Mouse (Mus musculus): ENCODE data around the gene Mpo. TPM values are rescaled to one million over a fixed set of nuclear protein-coding genes. Genes with fewer than 3 reads are reported as not detected.

Mpo gene
- polyA plus RNA-seq (2012; rRNA removed) = 142 and 163 TPM in 2 replicates
- 301 and 360 TPM in 2 replicates for polyA plus RNA-seq (2014; fragmentation: Nextera tagmentation; extraction: Ambion mirVana)

GRCm38 (mm10) chr11:87793460-87793859, at the start of gene Mpo:
Mpo (plus strand) TSS chr11:87793581.
- Histone ChIP-seq H3K4me3 (ENCODE audit: insufficient read depth in 1 of 2, low read depth in 2 of 2, low read length in 2 of 2) (peak within 1 kb of the TSS in 1 of 2 experiments; percentile 40; a peak in 1 of 4 replicates), H3K9me3 (ENCODE audit: control insufficient read depth, low read length) (no peaks in the 10 kb centered on the region), H3K27ac (no peak within 1 kb of the TSS), H3K4me1 (replicated peaks; ENCODE audit: control insufficient read depth in 2 of 2, insufficient read depth in 2 of 2, low read length in 1 of 2) (peaks cover 0 to 2% of the 10 kb centered on the region in 2 experiments; a peak in 1 of 4 replicates), H3K27me3 (ENCODE audit: control insufficient read depth, insufficient read depth, low read length) (no peaks in the 10 kb centered on the region), H3K9ac (replicated peaks) (no peak within 1 kb of the TSS), H3K36me3 (replicated peaks; ENCODE audit: control insufficient read depth, insufficient read depth, low read depth) (no peaks in the 10 kb centered on the region), H3K4me2 (ENCODE audit: low read depth) (no peak within 1 kb of the TSS)
- 10% methylated on average over 3 of the region's 3 CpGs for WGBS (ENCODE audit: insufficient replicate concordance)
- TF ChIP-seq EP300 (IDR thresholded peaks at IDR 0.05; ENCODE audit: low read depth) (peak; percentile 38), CTCF (IDR thresholded peaks at IDR 0.05; ENCODE audit: low read depth) (no peak)
- DNase-seq (ENCODE audit: low read depth in 3 of 3, low spot score in 3 of 3) = no peak
- ATAC-seq (ENCODE audit: insufficient read depth) = no peak

GRCm38 (mm10) chr11:87743691-87744090, 49.7 kb upstream of the Mpo start:
- DNase-seq (ENCODE audit: low read depth in 3 of 3, low spot score in 3 of 3) = no peak
- H3K9ac ChIP-seq (replicated peaks) = no peak overlapping the region
- no peak overlapping the region for H3K27ac ChIP-seq
- no peaks in the 10 kb centered on the region for H3K27me3 ChIP-seq (ENCODE audit: control insufficient read depth, insufficient read depth, low read length)
- peaks cover 61% of the 10 kb centered on the region for H3K36me3 ChIP-seq (replicated peaks; ENCODE audit: control insufficient read depth, insufficient read depth, low read depth)
- H3K4me2 ChIP-seq (ENCODE audit: low read depth) = no peak overlapping the region
- TF ChIP-seq EP300 (IDR thresholded peaks at IDR 0.05; ENCODE audit: low read depth) (no peak), CTCF (IDR thresholded peaks at IDR 0.05; ENCODE audit: low read depth) (no peak)
- WGBS (ENCODE audit: insufficient replicate concordance) = 87% methylated on average over 3 of the region's 3 CpGs
- H3K4me3 ChIP-seq (ENCODE audit: insufficient read depth in 1 of 2, low read depth in 2 of 2, low read length in 2 of 2) = no peak overlapping the region
- H3K9me3 ChIP-seq (ENCODE audit: control insufficient read depth, low read length) = no peaks in the 10 kb centered on the region
- no peak for ATAC-seq (ENCODE audit: insufficient read depth)
- peaks cover 7 to 10% of the 10 kb centered on the region in 2 experiments; a peak in 3 of 4 replicates for H3K4me1 ChIP-seq (replicated peaks; ENCODE audit: control insufficient read depth in 2 of 2, insufficient read depth in 2 of 2, low read length in 1 of 2)

- Histone ChIP-seq H3K4me1 (replicated peaks; ENCODE audit: control insufficient read depth in 2 of 2, insufficient read depth in 2 of 2, low read length in 1 of 2) (peaks cover 17 to 22% of the 10 kb centered on the region in 2 experiments), H3K4me3 (ENCODE audit: insufficient read depth in 1 of 2, low read depth in 2 of 2, low read length in 2 of 2) (no peak overlapping the region), H3K27me3 (ENCODE audit: control insufficient read depth, insufficient read depth, low read length) (no peaks in the 10 kb centered on the region), H3K9me3 (ENCODE audit: control insufficient read depth, low read length) (no peaks in the 10 kb centered on the region), H3K36me3 (replicated peaks; ENCODE audit: control insufficient read depth, insufficient read depth, low read depth) (peaks cover 53% of the 10 kb centered on the region), H3K27ac (no peak overlapping the region; the same call in 1 of the 2 replicates), H3K4me2 (ENCODE audit: low read depth) (no peak overlapping the region), H3K9ac (replicated peaks) (no peak overlapping the region)
- ATAC-seq (ENCODE audit: insufficient read depth) (no peak), DNase-seq (ENCODE audit: low read depth in 3 of 3, low spot score in 3 of 3) (no peak)
- TF ChIP-seq CTCF (IDR thresholded peaks at IDR 0.05; ENCODE audit: low read depth) (no peak), EP300 (IDR thresholded peaks at IDR 0.05; ENCODE audit: low read depth) (no peak)
- WGBS (ENCODE audit: insufficient replicate concordance) = 41% methylated on average over 4 of the region's 4 CpGs
These were observed 48.4 kb upstream of the Mpo start for GRCm38 (mm10) chr11:87744964-87745363.

GRCm38 (mm10) chr11:87745632-87746555, 47.5 kb upstream of the Mpo start:
- Histone ChIP-seq H3K4me3 (ENCODE audit: insufficient read depth in 1 of 2, low read depth in 2 of 2, low read length in 2 of 2) (no peak overlapping the region), H3K9ac (replicated peaks) (no peak overlapping the region), H3K9me3 (ENCODE audit: control insufficient read depth, low read length) (no peaks in the 10 kb centered on the region), H3K27me3 (ENCODE audit: control insufficient read depth, insufficient read depth, low read length) (no peaks in the 10 kb centered on the region), H3K4me2 (ENCODE audit: low read depth) (no peak overlapping the region), H3K27ac (peak overlapping the region; percentile 30; the same call in 1 of the 2 replicates), H3K4me1 (replicated peaks; ENCODE audit: control insufficient read depth in 2 of 2, insufficient read depth in 2 of 2, low read length in 1 of 2) (peaks cover 24 to 31% of the 10 kb centered on the region in 2 experiments), H3K36me3 (replicated peaks; ENCODE audit: control insufficient read depth, insufficient read depth, low read depth) (peaks cover 44% of the 10 kb centered on the region)
- 72% methylated on average over 9 of the region's 9 CpGs for WGBS (ENCODE audit: insufficient replicate concordance)
- DNase-seq (ENCODE audit: low read depth in 3 of 3, low spot score in 3 of 3) (no peak), ATAC-seq (ENCODE audit: insufficient read depth) (no peak)
- TF ChIP-seq EP300 (IDR thresholded peaks at IDR 0.05; ENCODE audit: low read depth) = no peak
- no peak for TF ChIP-seq CTCF (IDR thresholded peaks at IDR 0.05; ENCODE audit: low read depth)

- Histone ChIP-seq H3K4me2 (ENCODE audit: low read depth) (no peak overlapping the region), H3K4me1 (replicated peaks; ENCODE audit: control insufficient read depth in 2 of 2, insufficient read depth in 2 of 2, low read length in 1 of 2) (peaks cover 38 to 45% of the 10 kb centered on the region in 2 experiments), H3K9me3 (ENCODE audit: control insufficient read depth, low read length) (no peaks in the 10 kb centered on the region), H3K27ac (peak overlapping the region; percentile 18), H3K27me3 (ENCODE audit: control insufficient read depth, insufficient read depth, low read length) (no peaks in the 10 kb centered on the region), H3K9ac (replicated peaks) (no peak overlapping the region), H3K36me3 (replicated peaks; ENCODE audit: control insufficient read depth, insufficient read depth, low read depth) (peaks cover 30% of the 10 kb centered on the region), H3K4me3 (ENCODE audit: insufficient read depth in 1 of 2, low read depth in 2 of 2, low read length in 2 of 2) (no peak overlapping the region)
- no peak for TF ChIP-seq CTCF (IDR thresholded peaks at IDR 0.05; ENCODE audit: low read depth)
- no peak for TF ChIP-seq EP300 (IDR thresholded peaks at IDR 0.05; ENCODE audit: low read depth)
- DNase-seq (ENCODE audit: low read depth in 3 of 3, low spot score in 3 of 3) (no peak), ATAC-seq (ENCODE audit: insufficient read depth) (no peak)
- 91% methylated on average over 4 of the region's 5 CpGs for WGBS (ENCODE audit: insufficient replicate concordance)
These were observed 46.1 kb upstream of the Mpo start for GRCm38 (mm10) chr11:87747312-87747711.

Measured in liver, embryonic 14.5 days (tissue).